Mouse (Mus musculus) A20 (cell line): ENCODE results near the gene Aldh1l1.

Experiments used
- DNase-seq: peaks from one replicate; pipeline ENCODE4 v3.0.0-alpha.2; 2011; ENCODE audit warnings: low read depth, low spot score

The Aldh1l1 gene

DNA sequence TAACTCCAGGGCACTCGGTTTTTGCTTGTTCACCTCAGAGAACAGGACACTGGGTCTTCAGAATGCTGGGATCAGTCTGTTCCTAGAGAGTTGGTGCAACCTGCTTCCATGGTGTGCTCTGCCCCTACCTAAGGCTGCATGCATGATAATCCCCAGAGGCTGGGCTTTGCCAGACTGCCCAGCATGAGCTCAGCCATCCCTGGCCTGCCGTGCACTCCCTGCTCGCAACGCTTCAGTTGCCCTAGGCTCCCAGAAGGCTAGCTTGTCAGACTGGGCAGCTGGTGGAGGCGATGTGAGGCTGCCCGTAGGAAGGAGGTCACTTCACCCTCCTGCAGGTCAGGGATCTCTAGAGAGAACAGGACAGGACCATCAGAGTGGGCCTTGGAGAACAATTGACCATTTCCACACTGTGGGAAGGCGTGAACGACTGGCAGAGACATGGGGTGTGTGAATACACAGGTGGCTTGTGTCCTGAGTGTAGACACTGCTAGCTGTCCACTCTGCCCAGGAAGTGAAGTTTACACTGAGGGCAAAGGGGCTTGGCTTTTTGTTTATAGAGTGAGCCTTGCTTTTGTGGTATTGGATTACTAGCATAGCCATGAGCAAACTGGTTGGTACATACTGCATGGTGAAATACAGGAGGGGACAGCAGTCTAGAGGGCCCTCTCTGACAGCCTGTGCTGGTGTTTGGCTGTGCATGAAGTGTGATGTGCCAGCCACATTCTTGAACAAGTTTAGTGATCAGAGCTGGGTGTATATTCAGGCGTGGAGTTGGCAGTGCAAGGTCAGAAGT is 134.8 kb downstream of the Aldh1l1 start:
- DNase-seq = no peak

GRCm38 (mm10) chr6:90621584-90621890 is 135.3 kb downstream of the Aldh1l1 start:
- DNase-seq = no peak

DNA sequence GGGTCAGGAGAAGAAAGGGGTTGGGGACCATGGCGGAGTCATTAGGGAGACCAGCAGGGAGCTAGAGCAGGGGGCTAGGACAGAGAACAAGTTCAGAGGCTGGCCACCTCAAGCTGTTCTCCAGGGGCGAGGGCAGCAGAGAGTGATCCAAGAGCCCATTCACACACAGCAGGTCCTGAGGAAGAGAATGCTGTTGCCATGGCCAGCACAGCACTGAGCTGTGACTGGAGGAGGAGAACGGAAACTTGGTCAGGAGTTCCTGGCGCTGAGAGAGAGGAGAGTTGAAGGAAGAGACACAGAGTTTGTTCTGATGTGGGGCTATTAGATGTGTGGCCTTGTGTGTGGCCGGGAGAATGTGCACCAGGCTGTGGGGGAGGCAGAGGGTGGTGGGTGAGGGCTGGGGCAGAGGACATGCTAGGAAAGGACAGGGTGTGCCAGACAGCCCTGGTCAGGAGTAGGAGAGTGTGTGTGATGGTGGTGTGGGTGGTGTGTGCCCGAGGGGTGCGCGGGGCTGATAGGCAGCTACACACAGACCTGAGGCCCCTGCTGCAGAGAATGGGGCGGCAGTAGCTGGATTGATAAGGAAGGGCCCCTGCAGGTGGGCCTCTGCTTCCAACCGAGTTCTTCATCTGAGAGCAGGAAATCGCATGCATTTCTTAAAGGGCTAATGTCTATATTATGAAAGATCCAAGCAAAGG is 136.7 kb downstream of the Aldh1l1 start:
- no peak for DNase-seq

DNA sequence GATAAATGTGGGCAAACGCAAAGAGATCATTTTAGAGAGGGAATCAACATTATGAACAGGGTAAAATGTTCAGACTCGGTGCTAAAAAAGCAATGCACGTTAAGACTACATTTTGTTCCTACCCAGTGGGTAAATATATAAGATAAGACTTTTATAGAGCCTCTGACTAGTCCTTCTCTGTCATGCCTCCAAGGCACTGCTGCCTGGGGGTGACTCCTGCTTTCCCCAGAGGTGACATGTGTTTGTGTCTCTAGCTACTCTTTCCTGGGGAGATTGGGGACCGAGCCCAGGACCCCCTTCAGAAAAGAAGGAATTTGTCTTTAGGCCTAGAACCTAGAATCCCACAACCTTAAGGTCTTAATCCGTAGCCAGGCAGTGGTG is 137.2 kb downstream of the Aldh1l1 start:
- no peak for DNase-seq

- DNase-seq = no peak
These were observed 138.0 kb downstream of the Aldh1l1 start for GRCm38 (mm10) chr6:90624184-90624583.

- DNase-seq = no peak
These were observed 138.5 kb downstream of the Aldh1l1 start for GRCm38 (mm10) chr6:90624733-90625132.

GRCm38 (mm10) chr6:90625207-90625994 is 139.2 kb downstream of the Aldh1l1 start:
- no peak for DNase-seq

DNA sequence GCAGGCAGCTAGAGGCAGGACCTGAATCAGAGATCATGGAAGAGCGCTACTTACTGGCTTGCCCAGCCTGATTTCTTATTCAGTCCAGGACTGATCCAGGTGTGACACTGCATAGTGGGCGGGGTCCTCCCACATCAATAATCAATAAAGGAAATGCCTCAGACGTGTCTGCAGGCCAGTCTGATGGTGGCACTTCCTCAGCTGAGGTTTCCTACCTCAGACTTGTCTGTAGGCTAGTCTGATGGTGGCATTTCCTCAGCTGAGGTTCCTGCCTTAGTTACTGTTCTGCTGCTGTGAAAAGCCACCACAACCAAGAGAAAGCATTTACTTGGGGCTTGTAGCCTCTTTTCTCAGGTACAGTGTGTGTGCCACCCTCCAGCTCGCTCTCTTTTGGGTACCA is 141.3 kb downstream of the Aldh1l1 start:
- DNase-seq = no peak

DNA sequence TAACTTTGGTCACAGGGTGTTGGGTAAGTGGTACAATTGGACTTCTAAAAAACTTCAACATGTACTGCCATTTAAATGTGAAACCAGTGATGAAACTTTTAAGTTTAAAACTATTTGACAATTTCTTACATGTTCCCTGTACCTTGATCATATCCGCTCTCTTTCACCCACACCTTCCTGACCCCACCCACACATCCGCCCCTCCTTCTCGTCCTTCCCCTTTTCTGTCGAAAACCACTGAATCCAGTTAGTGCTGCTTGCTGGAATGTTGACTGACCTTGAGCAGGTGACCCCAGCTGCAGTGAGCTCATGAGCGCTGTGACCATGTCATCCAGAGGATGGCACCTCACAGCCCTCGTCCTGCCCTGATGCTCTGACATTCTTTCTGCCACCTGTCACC is 143.3 kb downstream of the Aldh1l1 start:
- DNase-seq = no peak

DNA sequence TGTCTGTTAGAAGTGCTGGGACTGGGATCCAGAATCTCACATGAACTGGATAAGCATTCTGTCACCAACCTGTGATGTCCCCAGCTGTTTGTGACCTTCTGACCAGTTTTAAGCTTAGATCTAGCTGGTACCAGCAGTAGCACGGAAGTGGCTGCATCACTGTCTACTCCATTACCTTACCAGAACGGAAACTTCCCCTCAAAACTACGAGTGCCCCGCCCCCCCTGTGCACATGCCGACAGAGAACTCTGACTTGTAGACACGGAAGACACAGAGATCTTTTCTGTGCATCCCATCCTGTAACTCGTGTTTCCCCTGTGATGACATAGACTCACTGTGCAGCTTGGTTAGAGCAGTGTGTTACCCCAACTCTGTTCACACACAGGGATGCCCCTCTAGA is 144.2 kb downstream of the Aldh1l1 start:
- no peak for DNase-seq

DNA sequence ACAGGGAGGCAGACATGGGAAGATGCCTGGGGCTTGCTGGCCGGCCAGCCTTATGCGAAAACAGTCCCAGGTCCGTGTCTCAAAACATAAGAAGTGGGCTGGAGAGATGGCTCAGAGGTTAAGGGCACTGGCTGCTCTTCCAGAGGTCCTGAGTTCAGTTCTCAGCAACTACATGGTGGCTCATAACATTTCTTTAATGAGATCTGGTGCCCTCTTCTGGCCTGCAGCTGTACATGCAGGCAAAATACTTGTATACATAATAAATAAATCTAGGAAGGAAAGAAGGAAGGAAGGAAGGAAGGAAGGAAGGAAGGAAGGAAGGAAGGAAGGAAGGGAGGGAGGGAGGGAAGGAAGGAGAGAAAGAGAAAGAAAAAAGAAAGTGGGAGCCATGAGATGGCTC is 146.3 kb downstream of the Aldh1l1 start:
- peak; percentile 24 for DNase-seq

DNA sequence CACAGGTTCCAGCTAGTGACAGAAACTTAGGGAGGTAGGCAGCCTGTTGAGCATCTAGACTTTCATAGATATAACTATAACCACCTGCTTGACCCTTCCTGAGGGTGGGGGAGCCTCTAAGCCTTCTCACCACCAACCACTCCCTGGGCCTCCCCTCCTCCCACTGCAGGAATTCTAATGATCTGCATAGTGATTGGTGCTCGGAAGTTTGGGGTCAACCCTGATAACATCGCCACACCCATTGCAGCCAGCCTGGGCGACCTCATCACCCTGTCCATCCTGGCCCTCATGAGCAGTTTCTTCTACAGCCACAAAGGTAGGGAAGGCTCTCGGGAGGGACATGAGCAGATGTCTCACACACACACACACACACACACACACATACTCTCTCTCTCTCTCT is 148.9 kb downstream of the Aldh1l1 start:
- DNase-seq = no peak

- no peak for DNase-seq
These were observed 149.4 kb downstream of the Aldh1l1 start for GRCm38 (mm10) chr6:90635611-90636010.

DNA sequence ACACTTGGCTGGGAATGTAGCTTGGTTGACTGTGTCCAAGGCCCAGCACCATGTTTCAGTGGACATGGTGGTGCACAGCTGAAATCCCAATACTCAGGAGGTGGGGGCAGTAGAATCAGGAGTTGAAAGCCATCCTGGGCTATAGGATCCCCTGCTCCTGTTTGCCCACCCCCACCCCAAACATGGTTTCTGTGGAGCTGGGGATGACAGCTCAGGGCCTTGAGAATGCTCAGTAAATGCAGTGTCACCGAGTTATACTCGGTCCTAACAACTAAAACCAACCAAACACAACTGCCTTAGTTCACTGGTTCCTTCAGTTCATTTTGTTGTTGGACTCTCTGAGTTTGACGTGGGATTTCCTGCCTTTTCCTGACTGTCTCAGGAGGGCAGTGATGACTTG is 156.8 kb downstream of the Aldh1l1 start:
- no peak for DNase-seq

DNA sequence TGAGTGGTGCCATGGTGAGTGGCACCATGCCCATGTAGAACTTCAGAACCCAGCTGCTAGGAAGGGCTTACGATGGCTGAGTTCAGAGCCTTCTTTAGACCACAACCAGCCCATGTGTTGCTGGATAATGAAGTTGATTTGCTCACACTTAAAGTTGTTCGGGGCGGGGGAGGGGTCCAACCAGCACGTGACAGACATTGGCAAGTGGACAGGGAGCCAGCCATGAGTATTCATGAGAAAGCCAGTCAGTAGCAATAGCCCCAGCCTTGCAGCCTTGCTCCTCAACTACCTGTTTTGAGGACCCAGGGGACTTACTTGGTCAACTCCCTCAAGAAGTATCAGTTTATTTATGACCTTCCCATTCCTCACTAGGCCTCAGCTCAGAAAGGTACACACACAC is 158.7 kb downstream of the Aldh1l1 start:
- DNase-seq = no peak

- no peak for DNase-seq
These were observed 162.2 kb downstream of the Aldh1l1 start for GRCm38 (mm10) chr6:90648391-90648790.

- DNase-seq = no peak
These were observed 163.1 kb downstream of the Aldh1l1 start for GRCm38 (mm10) chr6:90649279-90649678.
